Mouse (Mus musculus) left cerebral cortex, adult 18-20 months (tissue): ENCODE measurements at regions not wholly inside any gene's neighbourhood (a gene's known extent, or its start where the extent isn't known, plus 50 kb on each side); places are given as distances from the start of the nearest gene placed in this dataset.

Experiments
- DNase-seq, 2 experiments: peaks; one replicate each; pipeline ENCODE4 v3.0.0; 2021 to 2022; ENCODE audit warnings: low spot score in 2 of 2, mixed read lengths in 1 of 2

GRCm38 (mm10) chr4:8957771-8958170 lies 718.9 kb upstream of the Car8 start:
- DNase-seq = no peak

DNA sequence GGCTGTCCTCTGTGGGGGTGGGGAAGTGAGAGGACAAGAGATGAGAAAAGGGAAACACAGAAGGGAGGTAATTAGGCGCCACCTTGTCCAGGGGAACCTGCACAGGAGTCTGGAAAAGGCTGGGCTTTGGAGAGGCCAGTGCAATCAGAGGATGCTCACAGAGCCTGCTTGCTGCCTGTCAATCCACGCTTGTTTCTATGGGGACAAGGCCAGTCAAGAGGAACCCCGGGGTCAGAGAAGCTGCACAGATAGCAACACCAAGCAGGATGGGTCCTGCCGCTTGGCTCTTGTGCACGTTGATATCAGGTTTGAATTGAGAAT lies 718.1 kb upstream of the Car8 start:
- no peak for DNase-seq

DNA sequence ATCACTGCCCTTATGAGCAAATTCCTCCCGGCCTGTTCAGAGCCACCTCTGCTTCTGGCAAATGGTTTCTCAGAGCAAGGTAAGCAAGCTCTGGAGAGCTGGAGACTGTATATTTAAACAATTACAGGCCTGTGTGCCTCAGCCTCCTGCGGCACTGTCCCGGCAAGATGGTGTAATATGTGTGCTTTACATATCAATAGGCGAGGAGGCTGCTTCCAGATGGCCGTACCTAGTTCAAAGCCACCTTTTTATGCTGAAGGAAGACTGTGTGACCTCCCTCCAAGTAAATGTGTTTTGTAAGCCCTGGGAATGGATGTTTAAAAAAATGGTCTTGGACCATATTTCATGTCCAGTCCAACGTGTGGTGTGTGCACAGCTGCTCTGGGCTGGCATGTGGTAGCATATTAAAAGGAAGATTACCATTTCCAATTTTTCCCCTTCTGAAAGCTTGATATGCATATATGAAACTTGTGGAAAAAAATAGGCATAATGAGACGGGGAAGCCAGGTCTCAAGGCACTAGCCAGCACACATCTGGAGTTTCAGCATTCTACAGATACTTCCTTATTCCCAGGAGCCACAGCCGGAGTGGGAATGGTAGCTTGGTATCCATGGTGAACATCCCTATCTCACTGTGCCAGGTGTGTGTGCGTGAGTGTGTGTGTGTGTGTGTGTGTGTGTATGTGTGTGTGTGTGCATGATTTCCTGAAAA lies 717.6 kb upstream of the Car8 start:
- DNase-seq = no peak

DNA sequence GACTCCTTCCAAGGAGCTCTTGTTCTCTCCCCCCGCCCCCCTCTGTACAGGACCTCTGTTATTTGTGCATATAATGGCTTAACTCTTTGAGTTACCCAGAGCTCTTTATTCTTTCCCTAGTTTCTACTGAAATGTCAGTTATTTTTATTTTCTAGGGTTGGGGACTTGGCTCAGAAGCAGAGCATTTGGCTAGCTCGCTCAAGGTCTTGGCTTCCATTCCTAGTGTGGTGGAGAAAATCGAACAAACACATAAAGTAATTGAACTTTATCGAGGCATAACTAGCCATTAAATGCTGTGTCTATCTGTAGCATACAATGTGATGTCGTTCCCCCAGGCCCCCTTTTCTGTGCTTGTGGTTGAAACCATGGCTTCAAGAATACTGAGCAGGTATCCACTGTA lies 716.5 kb upstream of the Car8 start:
- no peak for DNase-seq

- DNase-seq = peak in 1 of 2 experiments; percentile 4
Observed at GRCm38 (mm10) chr4:8954356-8954914, 715.6 kb upstream of the Car8 start.

DNA sequence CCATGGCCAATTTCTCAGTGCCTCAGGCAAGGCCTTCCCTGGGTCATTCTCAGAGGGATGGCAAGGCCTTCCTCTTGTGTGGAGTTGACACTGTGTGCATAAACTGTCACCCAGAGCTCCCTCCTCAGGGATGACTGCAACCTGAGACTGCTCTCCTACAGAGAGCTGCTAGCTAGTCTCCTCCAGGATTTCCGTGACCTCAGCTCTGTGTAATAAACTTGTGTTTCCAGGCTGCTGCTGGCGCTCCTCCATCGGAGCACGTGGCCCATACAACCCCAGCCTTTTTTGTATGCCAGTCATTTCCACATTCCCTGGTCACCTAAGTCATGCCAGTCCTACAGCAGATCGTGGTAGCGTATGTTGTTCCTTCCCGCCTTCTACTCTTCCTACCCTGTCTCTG lies 714.3 kb upstream of the Car8 start:
- no peak for DNase-seq

DNA sequence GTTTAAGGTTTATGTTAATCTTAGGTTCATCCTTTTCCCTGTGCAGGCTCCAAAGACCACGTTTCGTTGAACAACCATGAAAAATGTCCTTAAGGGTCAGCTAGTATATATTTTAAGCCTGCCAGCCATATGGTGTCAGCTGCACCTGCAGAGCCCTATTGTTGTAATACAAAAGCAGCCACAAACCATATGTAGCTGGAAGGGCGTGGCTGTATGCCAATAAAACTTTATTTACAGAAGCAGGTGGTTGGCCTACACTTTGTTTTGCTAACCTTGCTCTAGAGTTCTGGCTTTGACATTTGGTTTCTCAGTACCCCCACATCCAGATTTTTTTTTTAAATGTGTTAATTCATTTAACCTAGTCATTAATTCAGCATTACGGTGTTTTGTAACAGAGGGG lies 711.1 kb upstream of the Car8 start:
- DNase-seq = no peak

DNA sequence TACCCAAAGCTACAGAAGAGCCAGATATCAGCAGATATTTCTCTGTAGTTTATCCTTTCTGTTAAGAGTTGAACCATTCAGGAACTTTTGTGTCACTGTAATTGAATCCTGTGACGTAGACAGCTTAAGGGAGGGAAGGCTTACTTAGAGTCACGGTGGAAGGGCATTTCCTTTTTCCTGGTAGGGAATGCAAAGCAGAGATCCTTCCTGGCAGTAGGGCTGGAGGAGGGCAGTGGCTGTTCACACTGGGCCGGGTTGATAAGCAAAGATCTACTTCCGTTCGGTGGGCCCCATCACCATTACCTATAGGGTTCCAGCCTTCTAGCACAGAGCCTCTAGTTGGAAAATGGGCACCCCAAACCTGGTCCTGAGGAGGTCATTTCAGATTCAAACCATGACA lies 710.7 kb upstream of the Car8 start:
- DNase-seq = no peak

GRCm38 (mm10) chr4:8945116-8945515 lies 706.3 kb upstream of the Car8 start:
- DNase-seq = no peak

- no peak for DNase-seq
Observed at GRCm38 (mm10) chr4:8943080-8943479, 704.2 kb upstream of the Car8 start.

- DNase-seq = no peak
Observed at GRCm38 (mm10) chr4:8938948-8939411, 700.1 kb upstream of the Car8 start.

DNA sequence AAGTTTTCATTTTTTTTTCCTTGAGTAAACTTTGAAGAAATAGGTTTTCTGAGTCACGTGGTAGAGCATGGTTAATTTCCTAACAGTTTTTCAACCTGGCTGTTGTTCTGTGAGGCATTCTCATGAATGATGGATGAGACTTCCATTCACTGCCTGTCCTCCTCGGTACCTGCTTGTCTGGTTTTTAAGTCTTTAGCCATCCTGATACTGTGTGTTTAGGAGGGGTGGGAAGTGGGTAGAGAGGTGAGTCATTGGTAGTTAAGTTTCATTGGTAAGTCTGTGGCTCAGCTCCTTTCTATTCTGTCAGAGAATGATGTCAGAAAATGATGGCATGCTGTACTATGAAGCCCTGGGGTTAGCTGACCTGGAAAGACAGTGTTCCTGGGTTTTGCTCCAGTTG lies 697.1 kb upstream of the Car8 start:
- no peak for DNase-seq

DNA sequence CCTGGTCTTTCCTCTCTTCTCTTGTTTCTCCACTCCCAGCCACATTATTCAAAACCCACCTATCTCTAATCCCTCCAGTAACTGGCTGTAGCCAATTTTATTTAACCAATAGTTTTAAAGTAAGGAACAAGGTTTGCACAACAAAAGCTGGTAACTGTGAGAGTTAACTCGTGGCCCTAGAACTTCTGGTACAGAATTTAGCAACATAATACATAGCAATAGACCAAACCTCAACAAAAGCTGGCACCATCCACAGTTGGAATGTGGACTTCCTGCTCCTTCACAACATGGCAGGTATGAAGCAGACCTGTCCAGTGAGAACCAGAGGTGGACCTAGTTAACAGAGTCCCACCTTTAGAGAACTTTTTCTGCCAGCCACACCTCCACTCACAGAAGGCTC lies 695.7 kb upstream of the Car8 start:
- DNase-seq = no peak

DNA sequence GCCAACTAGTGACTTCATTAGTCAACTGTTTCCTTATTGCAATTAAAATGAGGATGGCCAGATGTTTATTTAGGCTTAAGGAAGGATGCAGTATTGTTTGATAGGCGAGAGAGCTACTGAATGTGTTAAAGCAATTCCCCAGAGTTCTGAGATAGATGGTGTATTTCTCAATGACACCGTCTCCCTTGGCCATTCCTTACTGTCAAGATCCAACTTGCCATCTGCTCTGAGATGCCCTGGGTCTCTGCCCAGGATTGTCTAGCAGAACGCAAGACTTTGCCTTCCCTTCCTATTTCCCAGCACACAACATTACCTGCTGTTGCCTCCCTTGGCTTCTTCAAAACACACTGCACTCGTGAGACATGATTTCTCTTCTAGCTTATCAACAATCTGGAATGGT lies 690.5 kb upstream of the Car8 start:
- no peak for DNase-seq

- no peak for DNase-seq
Observed at GRCm38 (mm10) chr4:8928551-8929305, 689.9 kb upstream of the Car8 start.

- DNase-seq = no peak
Observed at GRCm38 (mm10) chr4:8927276-8927906, 688.5 kb upstream of the Car8 start.

- no peak for DNase-seq
Observed at GRCm38 (mm10) chr4:8926642-8927275, 687.9 kb upstream of the Car8 start.

GRCm38 (mm10) chr4:8922695-8923363 lies 684.0 kb upstream of the Car8 start:
- DNase-seq = no peak

DNA sequence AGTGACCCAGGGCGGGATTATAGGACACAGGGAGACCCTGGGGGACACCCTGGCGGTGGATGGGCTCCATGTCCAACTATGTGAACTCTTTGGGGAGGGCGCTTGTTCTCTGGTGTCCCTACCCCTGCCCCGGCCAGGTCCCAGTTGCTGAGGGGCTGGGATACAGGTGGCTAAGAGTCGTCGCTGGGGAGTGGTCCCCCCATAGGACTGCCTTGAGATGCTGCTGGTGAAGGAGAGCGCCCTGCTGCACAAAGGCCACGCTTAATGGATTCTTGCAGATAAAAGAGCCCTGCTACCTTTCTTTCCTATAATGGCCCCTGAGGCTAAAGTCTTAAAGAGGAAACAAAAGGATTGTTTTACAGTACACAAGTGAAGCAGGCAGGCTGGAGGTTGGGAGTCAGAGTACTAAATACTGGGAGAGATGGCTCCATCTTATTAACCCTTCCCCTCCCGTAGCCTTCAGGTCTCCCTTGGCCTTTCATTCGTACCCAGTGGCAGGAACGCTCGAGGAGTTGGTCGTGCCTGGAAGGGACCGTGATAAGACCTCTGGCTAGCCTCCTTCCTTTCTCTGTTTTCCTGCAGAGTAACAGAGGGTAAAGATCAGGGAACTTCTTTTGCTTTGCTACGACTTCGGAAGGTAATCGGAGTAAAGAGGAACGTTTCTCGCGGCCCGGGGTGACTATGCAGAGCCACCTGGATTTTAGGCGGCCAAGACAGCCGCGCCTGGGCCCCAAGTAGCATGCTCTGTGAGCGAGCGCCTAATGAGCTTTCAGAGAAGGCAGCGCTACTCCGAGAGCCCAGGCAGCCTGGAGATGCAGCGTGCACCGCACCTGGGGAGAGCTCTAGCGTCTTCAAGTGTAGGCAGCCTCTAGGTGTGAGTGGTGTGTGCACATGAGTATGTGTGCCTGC lies 682.9 kb upstream of the Car8 start:
- DNase-seq = no peak

- no peak for DNase-seq
Observed at GRCm38 (mm10) chr4:8920306-8920705, 681.5 kb upstream of the Car8 start.
